Mouse (Mus musculus) small intestine, adult 2 months (tissue): ENCODE measurements around the gene Rsbn1l. TPM values are rescaled to one million over a fixed set of nuclear protein-coding genes. Genes with fewer than 3 reads are reported as not detected.

Experiments used
- H3K27ac ChIP-seq: fragments of 200-500 bp; 2 replicates; pipeline ENCODE4 v1.5.1; 2012; ENCODE audit warnings: low read depth, low read length, control low read depth, inconsistent platforms; ENCODE audit not compliant: insufficient read depth
- H3K27me3 ChIP-seq: fragments of 200-500 bp; 2 replicates; pipeline ENCODE4 v1.6.1; 2012; ENCODE audit warnings: mild to moderate bottlenecking, moderate library complexity, low read length, inconsistent platforms; ENCODE audit not compliant: control insufficient read depth, insufficient read depth
- H3K36me3 ChIP-seq: fragments of 200-500 bp; 2 replicates; pipeline ENCODE4 v1.6.1; 2012; ENCODE audit warnings: mild to moderate bottlenecking, low read length, control low read depth, inconsistent platforms; ENCODE audit not compliant: control insufficient read depth, insufficient read depth
- H3K4me1 ChIP-seq: fragments of 200-500 bp; 2 replicates; pipeline ENCODE4 v1.6.1; 2012; ENCODE audit warnings: low read length, inconsistent platforms, mixed read lengths; ENCODE audit not compliant: control insufficient read depth, insufficient read depth, insufficient read length
- H3K4me3 ChIP-seq: fragments of 200-500 bp; 2 replicates; pipeline ENCODE4 v1.5.1; 2012; ENCODE audit warnings: low read depth, mild to moderate bottlenecking, control low read depth, inconsistent platforms, low read length, moderate library complexity
- CTCF ChIP-seq: fragments of 200-500 bp; IDR thresholded peaks from 2 replicates; pipeline ENCODE4 v1.5.1; 2012; ENCODE audit warnings: low read depth, mild to moderate bottlenecking, control low read depth, inconsistent platforms, low read length, moderate library complexity, mixed read lengths; ENCODE audit not compliant: insufficient replicate concordance, insufficient read length; ENCODE audit errors: extremely low read depth
- POLR2A ChIP-seq: fragments of 200-500 bp; IDR thresholded peaks from 2 replicates; pipeline ENCODE4 v1.6.1; 2012; ENCODE audit warnings: low read depth, mild to moderate bottlenecking, control low read depth, inconsistent platforms, low read length, moderate library complexity
- WGBS: fragments of 180-500 bp; shearing (Covaris S2); methylation state at CpG from one replicate; pipeline ENCODE4 v1.1.7; 2018; 5-methylcytosine and 5-hydroxymethylcytosine counted together
- polyA plus RNA-seq: library from polyadenylated mRNA; depleted of rRNA; stranded (reverse); fragments of >200 nt; gene quantifications from 2 replicates; pipeline ENCODE4 v1.2.3, GENCODE M21; 2012

Gene Rsbn1l
- polyA plus RNA-seq, 1 experiment: 3.4 TPM

GRCm38 (mm10) chr5:20940040-20940571 lies 16.1 kb downstream of the Rsbn1l start:
- Histone ChIP-seq H3K4me3 (no peak overlapping the region), H3K4me1 (peaks cover 23% of the 10 kb centered on the region), H3K27ac (no peak overlapping the region), H3K27me3 (no peaks in the 10 kb centered on the region), H3K36me3 (no peaks in the 10 kb centered on the region)
- WGBS: 63% methylated on average over 6 of the region's 6 CpGs
- TF ChIP-seq POLR2A: no peak
- no peak for TF ChIP-seq CTCF

GRCm38 (mm10) chr5:20938523-20938922 lies 17.7 kb downstream of the Rsbn1l start:
- TF ChIP-seq CTCF (no peak), POLR2A (no peak)
- 64% methylated on average over 5 of the region's 5 CpGs for WGBS
- H3K36me3 ChIP-seq: no peaks in the 10 kb centered on the region

GRCm38 (mm10) chr5:20935934-20936333 lies 20.3 kb downstream of the Rsbn1l start:
- H3K27me3 ChIP-seq: no peaks in the 10 kb centered on the region

More at GRCm38 (mm10) chr5:20938523-20938922, 17.7 kb downstream of the Rsbn1l start:
- Histone ChIP-seq H3K27me3 (no peaks in the 10 kb centered on the region), H3K4me3 (peak overlapping the region; percentile 15; the same call in 1 of the 2 replicates), H3K27ac (0 out of 2 replicates have a peak overlapping the region, but pooled peaks have one; percentile 9), H3K4me1 (peaks cover 22% of the 10 kb centered on the region)

GRCm38 (mm10) chr5:20932585-20932984 lies 23.6 kb downstream of the Rsbn1l start:
- no peaks in the 10 kb centered on the region for H3K27me3 ChIP-seq
- 63% methylated on average over 3 of the region's 3 CpGs for WGBS
- no peaks in the 10 kb centered on the region for H3K36me3 ChIP-seq
- peaks cover 5% of the 10 kb centered on the region for H3K4me1 ChIP-seq
- TF ChIP-seq POLR2A (no peak), CTCF (no peak)
- H3K27ac ChIP-seq: no peak overlapping the region
- H3K4me3 ChIP-seq: no peak overlapping the region

More at GRCm38 (mm10) chr5:20935934-20936333, 20.3 kb downstream of the Rsbn1l start:
- Histone ChIP-seq H3K27ac (no peak overlapping the region), H3K36me3 (no peaks in the 10 kb centered on the region), H3K4me3 (no peak overlapping the region), H3K4me1 (peaks cover 15% of the 10 kb centered on the region)
- 63% methylated on average over 5 of the region's 5 CpGs for WGBS
- TF ChIP-seq POLR2A: no peak
- no peak for TF ChIP-seq CTCF

GRCm38 (mm10) chr5:20931300-20931699 lies 24.9 kb downstream of the Rsbn1l start:
- TF ChIP-seq CTCF (no peak), POLR2A (no peak)
- Histone ChIP-seq H3K27me3 (no peaks in the 10 kb centered on the region), H3K4me1 (peaks cover 5% of the 10 kb centered on the region), H3K4me3 (no peak overlapping the region), H3K36me3 (no peaks in the 10 kb centered on the region), H3K27ac (no peak overlapping the region)
- 37% methylated on average over 3 of the region's 3 CpGs for WGBS

- Histone ChIP-seq H3K4me1 (peaks cover 4% of the 10 kb centered on the region), H3K36me3 (no peaks in the 10 kb centered on the region), H3K4me3 (no peak overlapping the region), H3K27ac (no peak overlapping the region), H3K27me3 (no peaks in the 10 kb centered on the region)
- TF ChIP-seq POLR2A (no peak), CTCF (no peak)
Observed at GRCm38 (mm10) chr5:20930430-20930829, 25.8 kb downstream of the Rsbn1l start.

- WGBS: 32% methylated on average over 6 of the region's 6 CpGs
- no peaks in the 10 kb centered on the region for H3K27me3 ChIP-seq
Observed at GRCm38 (mm10) chr5:20929669-20930151, 26.5 kb downstream of the Rsbn1l start.

GRCm38 (mm10) chr5:20925451-20925850 lies 30.7 kb downstream of the Rsbn1l start:
- H3K27ac ChIP-seq: no peak overlapping the region
- H3K4me3 ChIP-seq: no peak overlapping the region
- H3K27me3 ChIP-seq: no peaks in the 10 kb centered on the region
- 46% methylated on average over 3 of the region's 3 CpGs for WGBS
- H3K4me1 ChIP-seq: no peaks in the 10 kb centered on the region
- H3K36me3 ChIP-seq: peaks cover 4% of the 10 kb centered on the region; the same call in 1 of the 2 replicates
- TF ChIP-seq POLR2A (no peak), CTCF (no peak)

More at GRCm38 (mm10) chr5:20929669-20930151, 26.5 kb downstream of the Rsbn1l start:
- H3K27ac ChIP-seq: no peak overlapping the region
- H3K36me3 ChIP-seq: no peaks in the 10 kb centered on the region
- TF ChIP-seq POLR2A (no peak), CTCF (no peak)
- H3K4me1 ChIP-seq: peaks cover 2% of the 10 kb centered on the region; the same call in 1 of the 2 replicates
- no peak overlapping the region for H3K4me3 ChIP-seq
